Mouse (Mus musculus) urinary bladder, postnatal 14 days (tissue): ENCODE measurements at regions not wholly inside any gene's neighbourhood (a gene's known extent, or its start where the extent isn't known, plus 50 kb on each side); places are given as distances from the start of the nearest gene placed in this dataset.

ENCODE experiments used
- DNase-seq: peaks from one replicate; pipeline ENCODE4 v3.0.0; 2021; ENCODE audit warnings: low spot score

DNA sequence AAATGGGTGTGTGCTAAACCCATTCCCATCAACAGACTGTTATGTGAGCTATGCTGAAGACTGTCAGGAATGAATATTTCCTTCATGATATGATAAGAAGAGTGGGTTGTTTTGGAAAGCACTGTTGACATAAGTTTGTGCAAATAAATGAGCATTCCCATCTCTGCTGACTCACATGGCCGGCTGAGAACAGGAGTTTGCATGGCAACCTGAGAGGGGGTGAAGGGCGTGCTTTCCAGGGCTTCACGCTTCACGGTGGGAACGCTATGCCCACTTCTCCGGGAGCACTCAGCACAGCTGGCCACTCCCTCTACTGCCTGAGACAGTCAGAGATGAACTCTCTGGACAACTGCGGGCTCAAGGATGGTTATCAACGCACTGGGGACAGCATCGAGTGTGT, 348.9 kb upstream of the Slc24a5 start:
- peak; percentile 11 for DNase-seq

DNA sequence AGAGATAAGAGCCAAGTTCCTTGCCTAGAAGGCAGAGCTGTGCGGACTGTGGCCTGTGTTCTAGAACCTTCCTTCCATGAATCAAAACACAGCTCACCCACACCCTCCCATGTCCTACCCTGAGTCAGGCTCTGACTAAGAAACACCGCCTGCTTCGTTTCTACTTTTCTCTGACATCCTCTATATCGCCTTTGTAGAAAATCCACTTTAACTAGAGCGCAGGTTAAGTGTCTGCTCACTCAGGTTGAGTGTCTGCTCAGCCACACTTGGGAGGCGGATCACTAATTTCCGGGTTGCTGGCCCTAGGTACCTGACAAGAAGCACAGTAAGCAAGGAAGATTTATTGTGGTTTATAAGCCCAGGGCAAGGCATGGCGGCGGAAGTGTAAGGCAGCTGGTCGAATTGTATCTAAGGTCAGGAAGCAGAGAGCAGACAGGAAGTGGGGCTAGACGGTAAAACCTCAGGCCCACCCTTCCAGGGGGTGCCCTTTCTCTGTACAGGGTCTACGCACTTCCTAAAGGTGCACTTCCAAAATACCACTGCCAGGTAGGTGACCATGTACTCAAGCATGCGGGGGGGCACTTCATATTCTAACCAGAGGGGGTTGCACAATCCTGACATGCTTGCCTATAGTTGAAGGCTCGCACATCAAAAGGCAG, 348.0 kb upstream of the Slc24a5 start:
- no peak for DNase-seq

DNA sequence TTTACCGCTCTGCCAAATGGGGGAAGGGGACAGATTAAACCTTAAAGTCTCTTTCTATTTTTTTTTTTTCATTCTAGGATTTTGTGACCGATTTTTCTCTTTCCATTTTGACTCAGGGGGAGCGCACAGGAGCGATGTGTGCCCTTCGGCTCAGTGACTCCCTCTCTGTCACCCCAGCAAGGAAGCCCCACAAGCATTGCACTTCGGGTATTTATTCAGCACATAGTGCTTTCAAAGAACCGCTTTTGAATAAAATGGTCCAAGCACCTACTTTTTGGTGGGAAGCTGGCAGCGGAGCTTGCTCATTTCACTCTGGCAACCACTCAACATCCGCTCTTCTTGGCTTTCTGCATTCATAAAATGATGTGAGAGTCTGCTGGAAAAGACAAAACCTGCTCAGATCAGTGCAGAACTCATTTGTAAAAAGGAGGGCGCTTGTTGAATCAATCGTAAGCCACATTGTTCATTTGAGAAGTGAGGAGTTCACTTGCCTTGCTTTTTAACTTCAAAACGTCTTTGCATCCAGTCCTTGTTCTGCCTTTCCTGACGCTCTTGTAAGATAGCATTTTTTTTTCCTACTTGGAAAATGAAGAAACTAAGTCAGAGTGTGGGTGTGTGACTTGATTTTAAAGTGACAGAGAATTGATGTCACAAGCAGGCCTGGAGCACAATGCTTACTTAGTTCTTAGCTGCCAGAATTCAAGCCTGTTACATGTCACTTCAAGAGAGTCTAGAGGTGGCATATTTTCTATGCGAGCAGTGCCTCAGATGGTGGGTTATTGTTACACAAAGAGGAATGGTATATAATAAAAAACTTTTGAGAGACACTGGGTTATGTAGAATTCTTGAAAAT, 347.1 kb upstream of the Slc24a5 start:
- no peak for DNase-seq

DNA sequence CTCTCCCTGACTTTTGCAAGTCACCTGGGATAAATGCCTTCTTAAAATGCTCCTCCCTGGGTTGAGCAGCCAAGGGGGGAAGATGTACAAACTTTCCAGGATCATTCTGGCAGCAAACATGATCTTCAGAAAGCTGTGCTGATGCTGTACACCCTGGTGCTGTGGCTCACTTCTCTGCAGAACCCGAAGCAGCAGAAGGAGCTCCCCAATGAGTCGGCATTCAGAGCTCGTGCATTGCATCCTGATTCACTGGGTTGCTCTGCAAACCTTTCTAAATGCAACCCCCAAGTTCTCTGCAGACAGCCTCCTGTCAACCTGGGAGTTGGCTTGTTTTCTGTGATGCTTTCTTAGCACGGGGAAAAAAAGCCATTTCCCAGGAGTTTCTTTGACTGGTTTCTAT, 343.8 kb upstream of the Slc24a5 start:
- DNase-seq, result no peak

DNA sequence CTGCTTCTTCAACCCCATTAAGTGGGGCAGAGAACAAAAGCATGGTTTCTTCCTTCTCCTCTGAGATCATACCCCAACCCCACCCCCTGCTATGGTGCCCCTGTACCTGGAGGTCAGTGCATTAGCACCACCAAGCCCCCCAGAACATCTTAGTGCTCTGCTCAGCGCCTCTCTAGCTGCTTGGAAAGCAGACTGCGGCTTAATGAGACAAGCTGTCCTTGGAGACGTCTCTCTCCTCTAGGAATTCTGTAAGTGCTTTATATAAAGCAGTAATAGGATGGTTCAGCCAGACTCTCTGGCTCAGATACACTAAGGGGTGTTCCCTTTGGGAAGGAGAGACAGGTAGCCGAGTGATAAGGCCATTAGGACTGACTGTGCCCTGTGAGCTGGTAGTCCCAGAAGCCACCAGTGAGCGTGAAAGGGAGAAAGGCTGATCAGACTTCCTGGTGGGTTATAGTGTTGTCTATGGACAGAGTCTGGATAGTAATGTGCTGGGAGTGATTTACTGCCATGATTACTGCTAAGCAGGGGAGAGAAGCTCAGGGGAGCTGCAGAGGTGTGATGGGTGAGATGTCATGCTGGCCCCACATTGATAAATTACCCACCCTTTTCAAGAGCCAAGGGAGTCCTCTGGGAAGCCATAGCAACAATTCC, 343.0 kb upstream of the Slc24a5 start:
- DNase-seq, result no peak

DNA sequence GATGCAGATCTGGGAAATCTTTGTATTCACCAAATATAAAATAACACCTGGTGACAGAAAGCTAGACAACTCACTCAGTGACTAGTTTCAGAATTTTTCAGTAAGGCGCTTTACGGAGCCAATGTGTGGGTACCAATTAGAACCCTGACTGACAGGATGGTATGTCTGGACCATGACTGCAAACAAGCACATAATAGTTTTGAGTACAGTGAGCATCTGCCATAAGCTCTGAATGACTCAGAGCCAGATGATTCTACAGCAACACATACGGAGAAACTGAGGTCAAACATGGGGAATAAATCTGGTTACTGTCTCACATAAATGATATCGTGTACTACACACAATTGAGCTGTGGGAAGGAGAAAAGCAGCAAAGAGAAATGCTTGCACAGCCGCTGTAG, 339.9 kb upstream of the Slc24a5 start:
- DNase-seq, result no peak

DNA sequence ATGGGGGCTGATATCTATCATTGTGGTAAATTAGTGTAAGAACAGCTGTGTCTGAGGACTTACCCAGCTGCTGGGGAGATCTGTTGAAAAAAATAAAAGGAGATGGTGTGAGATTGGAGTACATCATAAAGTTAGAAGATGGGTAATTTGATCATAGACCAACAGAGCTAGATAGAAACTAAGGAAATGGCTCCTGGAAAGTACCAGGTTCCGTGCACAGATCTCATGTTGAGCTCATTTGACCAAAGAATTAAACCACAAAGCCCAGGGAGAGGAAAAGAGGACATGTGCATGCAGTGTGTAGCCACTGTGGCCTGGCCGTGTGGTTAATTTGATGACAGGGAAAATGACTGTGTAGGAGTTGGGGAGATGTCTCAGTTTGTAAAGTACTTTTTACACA, 335.3 kb upstream of the Slc24a5 start:
- no peak for DNase-seq

DNA sequence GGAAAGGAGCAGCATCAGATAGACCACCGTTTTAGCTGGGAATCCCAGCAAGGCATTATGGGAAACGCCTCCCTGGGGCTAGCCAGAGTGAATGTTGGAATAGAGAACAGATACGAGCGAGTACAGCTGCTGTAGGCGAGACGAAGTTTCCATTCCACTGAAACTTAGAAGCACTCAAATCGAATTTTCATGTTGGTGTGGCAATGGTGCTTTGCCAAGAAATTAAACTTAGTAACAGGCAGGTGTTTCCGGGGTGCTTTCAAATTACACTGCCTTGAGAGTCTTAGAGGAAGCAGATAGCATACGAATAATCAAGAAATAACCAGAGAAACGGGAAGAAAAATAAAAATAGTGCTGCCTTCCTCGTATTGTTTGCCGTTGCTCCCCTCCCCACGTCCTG, 327.1 kb upstream of the Slc24a5 start:
- DNase-seq, result no peak

DNA sequence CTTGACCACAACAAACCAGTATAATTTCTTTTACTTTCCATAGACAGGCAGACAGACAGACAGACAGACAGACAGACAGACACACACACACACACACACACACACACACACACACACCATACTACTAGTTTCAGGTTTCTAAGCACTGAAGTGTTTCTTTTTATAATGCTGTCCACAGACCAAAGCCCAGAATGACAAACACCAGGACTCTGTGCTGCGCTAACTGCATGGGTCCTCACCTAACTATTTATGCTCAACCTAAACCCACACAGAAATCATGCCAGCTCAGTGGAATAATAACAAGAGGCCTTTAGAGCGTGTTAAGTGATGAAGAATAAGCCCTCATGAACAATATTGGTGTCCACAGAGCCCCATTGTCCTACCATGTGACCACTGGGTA, 325.0 kb upstream of the Slc24a5 start:
- no peak for DNase-seq

DNA sequence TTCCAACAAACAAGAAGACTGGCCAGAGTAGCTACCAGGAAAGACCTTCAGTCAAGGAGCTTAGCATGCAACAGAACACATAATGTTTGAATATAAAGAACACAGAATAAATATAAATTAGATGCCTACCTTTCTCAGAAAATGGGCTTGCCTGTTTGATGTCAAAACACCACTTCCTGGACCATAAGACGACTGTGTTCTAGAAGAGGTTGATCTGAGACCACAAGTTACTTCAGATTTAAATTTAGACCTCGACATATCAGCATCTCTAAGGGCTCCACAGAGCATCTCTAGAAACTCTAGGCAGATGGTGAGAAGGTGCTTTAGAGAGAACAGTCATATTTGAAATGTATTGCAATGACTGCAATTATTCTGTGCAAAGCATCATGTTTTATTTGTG, 322.9 kb upstream of the Slc24a5 start:
- no peak for DNase-seq

DNA sequence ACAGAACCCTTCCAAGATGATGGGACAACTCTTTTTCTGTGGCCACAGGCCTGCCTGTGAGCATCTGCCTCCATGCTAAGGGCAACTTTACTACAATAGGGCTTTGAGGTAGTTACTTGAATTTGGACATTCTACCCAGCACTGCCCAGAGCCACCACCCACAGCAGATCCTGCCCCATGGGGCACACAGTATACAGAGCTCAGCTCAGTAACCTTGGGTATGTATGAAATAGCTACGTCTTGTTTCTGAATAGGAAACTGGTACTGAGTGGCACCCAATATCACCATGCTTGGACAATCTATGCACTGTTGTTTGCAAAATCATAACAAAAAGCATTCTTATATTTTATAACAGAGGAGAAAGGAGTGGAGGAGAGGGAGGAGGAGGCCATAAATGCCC, 320.8 kb upstream of the Slc24a5 start:
- no peak for DNase-seq

DNA sequence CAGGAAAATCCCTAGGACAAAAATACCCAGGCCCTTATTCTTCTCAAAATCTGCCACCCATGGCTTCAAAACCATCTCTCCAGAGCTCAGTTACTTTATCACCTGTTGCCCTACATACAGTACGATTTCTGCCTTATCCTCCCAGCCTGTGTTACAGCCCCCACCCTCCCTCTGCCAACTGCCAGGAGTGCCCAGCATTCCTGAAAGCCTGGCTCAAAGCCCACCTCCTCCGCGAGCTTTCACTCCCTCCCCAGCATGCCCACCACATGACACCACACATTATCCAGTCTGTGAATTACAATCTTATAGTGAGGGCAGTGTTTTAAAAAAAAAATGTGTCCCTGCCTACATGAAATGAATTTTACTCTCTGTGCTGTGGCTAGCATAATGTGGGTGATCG, 320.3 kb upstream of the Slc24a5 start:
- peak; percentile 9 for DNase-seq

DNA sequence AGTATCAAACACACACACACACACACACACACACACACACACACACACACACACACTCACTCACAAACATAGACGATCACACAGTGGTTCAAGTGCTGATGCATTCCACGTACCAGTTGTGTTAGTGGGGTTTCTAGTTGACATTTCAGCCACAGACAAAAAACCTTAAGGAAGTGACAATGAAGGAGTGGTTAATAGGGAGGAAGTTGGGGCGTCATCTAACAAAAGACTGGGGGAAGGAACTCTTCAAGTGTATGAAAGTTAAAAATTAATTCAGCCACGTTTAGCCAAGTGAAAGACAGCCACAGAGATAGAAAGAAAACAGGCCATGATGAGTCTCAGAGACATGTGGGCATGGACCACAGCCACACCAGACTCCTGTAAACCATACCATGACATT, 316.1 kb upstream of the Slc24a5 start:
- DNase-seq, result no peak

DNA sequence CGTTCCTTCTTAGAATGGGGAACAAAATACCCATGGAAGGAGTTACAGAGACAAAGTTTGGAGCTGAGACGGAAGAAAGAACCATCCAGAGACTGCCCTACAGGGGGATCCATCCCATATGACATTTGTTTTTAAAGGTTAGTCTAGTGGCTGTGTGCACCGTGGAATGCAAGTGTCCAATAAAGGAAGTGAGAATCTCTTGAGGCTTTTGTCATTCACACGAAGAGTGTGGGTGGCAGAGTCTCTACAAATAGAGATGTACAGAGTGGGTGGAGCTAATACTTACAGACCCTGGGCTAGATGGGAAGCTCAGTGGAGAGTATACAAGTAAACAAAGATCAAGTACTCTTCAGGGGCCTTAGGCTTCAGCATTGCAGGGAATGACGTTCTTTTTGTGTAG, 314.2 kb upstream of the Slc24a5 start:
- DNase-seq, result no peak

DNA sequence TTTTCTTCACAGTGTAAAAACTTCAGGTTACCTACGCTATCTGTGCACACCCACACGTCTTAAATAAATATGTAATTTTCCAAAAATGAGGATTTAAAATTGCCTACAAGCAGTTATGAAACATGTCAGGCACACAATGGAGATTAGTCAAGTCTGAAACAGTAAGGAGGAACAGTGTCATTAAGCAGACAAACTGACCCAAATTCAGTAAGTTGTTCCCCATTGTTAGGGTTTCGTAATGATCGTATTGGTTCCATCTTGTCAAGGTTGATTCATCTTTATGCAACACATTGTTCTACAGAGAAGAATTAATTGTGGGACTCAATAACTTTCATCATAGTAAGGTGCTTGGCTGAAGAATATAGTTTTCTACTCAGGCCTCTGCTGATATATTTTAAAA, 312.7 kb upstream of the Slc24a5 start:
- no peak for DNase-seq

DNA sequence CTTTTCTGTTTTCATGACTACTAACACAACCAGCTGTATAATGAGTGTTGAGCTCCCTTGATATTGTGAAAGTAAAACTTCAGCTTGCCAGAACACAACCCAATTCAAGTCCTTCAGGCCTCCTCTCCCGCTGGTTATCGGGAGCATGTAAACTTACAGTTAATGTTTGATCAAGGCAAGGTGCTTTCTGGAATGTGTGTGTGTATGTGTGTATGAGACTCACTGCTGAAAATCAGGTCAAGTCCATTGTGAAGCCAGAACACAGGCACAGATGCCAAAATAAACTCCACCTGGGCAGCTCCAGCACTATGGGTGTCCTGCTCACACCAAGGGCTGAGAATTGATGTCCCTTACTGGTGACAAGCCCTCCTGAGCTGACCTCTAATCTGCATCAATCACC, 308.9 kb upstream of the Slc24a5 start:
- no peak for DNase-seq

DNA sequence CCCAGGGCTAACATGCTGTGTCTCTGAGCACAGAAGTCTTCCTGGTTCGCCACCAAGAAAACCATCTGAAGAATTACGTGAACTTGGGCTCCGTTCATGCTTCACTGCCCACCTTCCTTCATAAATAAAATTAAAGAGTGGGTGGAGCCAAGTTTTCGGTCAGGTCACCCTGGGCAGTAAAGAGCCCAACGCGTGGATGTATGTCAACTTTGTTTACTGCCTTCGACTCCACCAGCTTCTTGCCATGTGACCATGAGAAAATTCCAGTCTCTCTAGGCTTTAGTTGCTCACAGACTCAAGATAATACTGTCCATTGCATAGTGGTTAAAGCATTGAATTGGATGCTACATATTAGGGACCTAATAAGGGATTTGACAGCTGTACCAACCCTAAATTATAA, 304.3 kb upstream of the Slc24a5 start:
- DNase-seq, result no peak

DNA sequence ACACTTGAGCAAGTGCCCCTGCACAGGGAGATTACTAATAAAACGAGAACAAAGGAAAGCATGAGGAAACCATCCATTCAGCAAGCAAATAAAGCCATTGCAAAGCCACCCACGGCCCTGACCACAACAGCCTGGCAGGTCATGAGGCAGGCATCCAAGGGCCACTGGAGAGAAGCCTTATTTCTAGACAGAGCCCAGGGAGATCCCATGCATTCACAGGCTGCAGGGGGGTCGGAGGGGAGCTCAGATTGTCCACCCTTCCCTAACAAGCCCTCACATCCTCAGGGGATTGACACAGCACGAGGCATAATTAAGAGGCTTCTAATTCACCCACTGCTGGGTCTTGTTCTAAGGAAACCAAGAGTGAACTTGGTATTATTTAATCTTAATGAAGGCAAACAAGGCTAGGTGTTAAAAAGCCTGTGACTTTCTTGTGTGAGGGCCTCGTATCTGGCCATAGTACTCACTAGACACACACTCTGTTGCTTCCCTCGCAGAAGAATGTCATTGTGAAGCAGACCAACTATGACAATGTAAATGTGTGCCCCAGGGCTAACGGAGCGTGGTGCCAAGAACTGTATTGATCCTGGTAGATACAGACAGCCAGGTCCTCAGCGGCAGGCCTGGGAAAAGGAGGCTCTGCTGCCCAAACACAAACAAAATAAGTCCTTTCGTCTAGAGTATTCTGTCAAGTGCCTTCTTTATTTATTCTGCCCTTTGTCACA, 303.6 kb upstream of the Slc24a5 start:
- DNase-seq, result no peak

DNA sequence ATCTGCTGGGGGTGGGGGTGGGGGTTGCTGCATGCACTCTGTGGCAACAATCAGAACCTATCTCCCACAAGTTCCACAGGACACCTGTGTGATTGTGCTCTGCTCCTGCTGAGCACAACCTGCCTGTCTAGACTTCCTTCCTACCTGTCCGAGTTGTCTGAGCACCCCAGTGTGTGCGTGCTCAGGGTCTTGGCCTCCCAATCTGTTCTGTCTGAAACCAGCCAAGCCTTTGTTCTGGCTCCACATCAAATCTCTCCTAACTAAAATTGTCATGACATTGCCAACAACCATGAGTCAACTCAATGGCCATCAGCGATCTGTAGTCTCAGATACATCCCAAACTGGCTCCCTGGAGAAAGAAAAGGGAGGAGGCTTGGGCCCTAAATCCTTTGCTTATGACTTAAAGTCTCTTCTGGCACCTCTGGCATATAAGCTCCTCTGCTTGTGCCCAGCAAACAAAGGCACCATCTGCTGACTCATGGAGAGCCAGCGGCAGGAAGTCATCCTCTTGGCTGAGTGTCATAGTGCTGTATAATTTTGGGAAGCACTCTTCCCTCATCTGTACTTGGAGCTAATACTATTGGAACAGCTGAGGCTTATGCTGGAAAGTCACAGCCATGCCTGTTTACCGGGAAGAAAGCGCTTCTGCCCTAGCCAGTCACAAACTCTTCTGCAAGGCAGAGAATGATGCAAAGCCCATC, 298.5 kb upstream of the Slc24a5 start:
- no peak for DNase-seq

DNA sequence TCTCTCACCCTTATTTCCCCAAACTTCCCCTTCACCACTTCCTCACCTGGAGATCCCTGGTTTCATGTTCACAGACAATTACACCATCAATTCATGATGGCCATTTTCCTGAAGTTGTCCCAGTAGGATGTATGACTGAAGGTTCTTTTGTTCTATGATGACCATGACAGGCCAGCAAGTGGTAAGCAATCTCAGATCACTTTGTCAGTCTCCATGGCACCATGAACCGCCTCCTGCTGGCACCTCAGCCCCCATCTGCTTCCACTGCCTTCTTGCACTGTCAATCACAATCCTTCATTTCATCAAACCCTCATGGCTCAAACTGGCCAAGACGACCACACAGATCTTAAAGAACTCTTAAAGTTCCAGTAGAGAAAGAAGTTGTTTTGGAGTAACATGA, 297.9 kb upstream of the Slc24a5 start:
- no peak for DNase-seq

DNA sequence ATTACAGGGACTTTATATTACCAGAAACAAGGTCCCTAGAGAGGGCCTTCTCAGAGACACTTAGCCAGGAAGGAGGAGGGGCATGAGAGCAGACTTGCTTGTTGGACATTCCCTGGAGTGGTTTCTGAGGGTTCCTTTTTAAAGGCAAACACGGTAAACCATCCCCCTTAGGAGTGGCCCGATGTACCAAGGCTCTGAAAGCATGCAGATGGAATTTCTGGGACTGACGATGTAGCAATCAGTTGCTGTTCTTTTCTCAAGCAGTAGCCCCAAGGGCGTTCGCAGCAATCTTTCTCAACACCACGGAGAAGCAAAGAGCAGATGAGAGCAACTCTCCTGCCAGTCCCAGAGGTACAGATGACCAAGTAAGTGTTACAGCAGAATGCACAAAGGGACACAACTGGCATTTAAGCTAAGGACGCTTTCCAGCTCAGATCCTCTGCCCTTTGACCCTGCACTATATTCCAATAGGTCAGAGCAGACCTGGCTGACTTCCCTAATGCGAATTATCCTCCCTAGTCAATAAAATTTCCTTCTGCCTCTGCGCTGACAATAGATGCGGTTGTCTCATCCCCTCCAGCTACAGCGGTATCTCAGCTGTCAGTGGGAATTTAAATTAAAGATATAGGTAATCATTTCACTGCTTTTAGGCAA, 295.7 kb upstream of the Slc24a5 start:
- DNase-seq, result no peak

DNA sequence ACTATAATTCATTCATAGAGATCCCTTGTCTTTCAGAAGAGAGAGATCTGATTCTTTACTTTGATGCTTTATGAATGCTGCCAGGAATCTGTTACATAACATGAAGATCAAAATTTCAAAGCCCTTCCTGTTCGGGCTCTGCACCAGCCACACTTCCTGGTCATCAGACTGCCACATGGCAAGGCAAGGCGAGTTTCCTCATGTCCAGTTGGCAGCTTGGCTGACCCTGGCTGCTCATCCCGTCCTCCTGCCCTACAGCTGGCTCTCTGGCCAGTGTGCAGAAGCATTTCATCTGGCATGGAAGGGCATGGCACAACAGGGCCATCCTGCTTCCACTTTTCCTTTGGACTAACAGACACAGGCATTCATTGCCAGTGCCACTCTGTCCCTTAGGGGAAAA, 292.2 kb upstream of the Slc24a5 start:
- DNase-seq, result no peak
